Mouse (Mus musculus): ENCODE data around the gene Olfr449.

Olfr449 gene

GRCm38 (mm10) chr6:42834084-42834483, at the start of gene Olfr449:
Olfr449 (plus strand) TSS chr6:42834384.
- no peak for DNase-seq (ENCODE audit: low spot score in 2 of 2)

- DNase-seq (ENCODE audit: low spot score in 2 of 2), result no peak
Measured at GRCm38 (mm10) chr6:42784793-42785192, 49.4 kb upstream of the Olfr449 start, which contains the start of gene Olfr452. Olfr452 (plus strand) TSS chr6:42785093.

GRCm38 (mm10) chr6:42790247-42790948, 43.8 kb upstream of the Olfr449 start:
- DNase-seq (ENCODE audit: low spot score in 2 of 2), result no peak

- DNase-seq (ENCODE audit: low spot score in 2 of 2), result peak in 1 of 2 experiments; percentile 12
Measured at GRCm38 (mm10) chr6:42790949-42791556, 43.1 kb upstream of the Olfr449 start.

GRCm38 (mm10) chr6:42794982-42795381, 39.2 kb upstream of the Olfr449 start:
- DNase-seq (ENCODE audit: low spot score in 2 of 2), result no peak

GRCm38 (mm10) chr6:42811639-42812038, 22.5 kb upstream of the Olfr449 start, which contains the start of gene Olfr450:
Olfr450 (plus strand) TSS chr6:42811939.
- DNase-seq (ENCODE audit: low spot score in 2 of 2), result no peak

- DNase-seq (ENCODE audit: low spot score in 2 of 2), result peak in 1 of 2 experiments; percentile 12
Measured at GRCm38 (mm10) chr6:42860222-42860819, 26.1 kb downstream of the Olfr449 start.

- DNase-seq (ENCODE audit: low spot score in 2 of 2), result no peak
Measured at GRCm38 (mm10) chr6:42869695-42870094, 35.5 kb downstream of the Olfr449 start.

- DNase-seq (ENCODE audit: low spot score in 2 of 2), result no peak
Measured at GRCm38 (mm10) chr6:42876323-42876722, 42.1 kb downstream of the Olfr449 start.
